Mouse (Mus musculus): ENCODE measurements around the gene Afmid. TPM values are rescaled to one million over a fixed set of nuclear protein-coding genes. Genes with fewer than 3 reads are reported as not detected.
A peak's percentile ranks its signal among the peaks of the same experiment; 100 is the strongest.

Gene Afmid
- polyA plus RNA-seq, 1 experiment from 2014 or later = 5.8 TPM

- H3K27ac ChIP-seq (replicated peaks) = no peak overlapping the region
- H3K27me3 ChIP-seq = no peaks in the 10 kb centered on the region
- no peak overlapping the region for H3K4me3 ChIP-seq (replicated peaks)
- no peaks in the 10 kb centered on the region for H3K9me3 ChIP-seq (replicated peaks)
- no peak for ATAC-seq (ENCODE audit: insufficient number of reproducible peaks, low FRiP score, low TSS enrichment, low read depth)
- H3K9ac ChIP-seq = no peak overlapping the region
- no peaks in the 10 kb centered on the region for H3K36me3 ChIP-seq
- H3K4me1 ChIP-seq = peaks cover 45% of the 10 kb centered on the region
- H3K4me2 ChIP-seq (replicated peaks) = no peak overlapping the region
- 81% methylated on average over 6 of the region's 6 CpGs for WGBS
These were observed 55.2 kb downstream of the Afmid start for GRCm38 (mm10) chr11:117880977-117881358.

- H3K4me2 ChIP-seq (replicated peaks) = no peak overlapping the region
- ATAC-seq (ENCODE audit: insufficient number of reproducible peaks, low FRiP score, low TSS enrichment, low read depth) = no peak
- peak overlapping the region; percentile 44 for H3K27ac ChIP-seq (replicated peaks)
- H3K4me3 ChIP-seq (replicated peaks) = no peak overlapping the region
- 11% methylated on average over 8 of the region's 8 CpGs for WGBS
- no peak overlapping the region for H3K9ac ChIP-seq
- peaks cover 45% of the 10 kb centered on the region for H3K4me1 ChIP-seq
- H3K27me3 ChIP-seq = 0 out of 2 replicates have a peak, but pooled peaks cover 3% of the 10 kb centered on the region
- H3K9me3 ChIP-seq (replicated peaks) = no peaks in the 10 kb centered on the region
- no peaks in the 10 kb centered on the region for H3K36me3 ChIP-seq
These were observed 56.1 kb downstream of the Afmid start for GRCm38 (mm10) chr11:117881787-117882186.

- Histone ChIP-seq H3K9ac (no peak overlapping the region), H3K27me3 (0 out of 2 replicates have a peak, but pooled peaks cover 3% of the 10 kb centered on the region), H3K4me3 (replicated peaks) (no peak overlapping the region), H3K4me2 (replicated peaks) (no peak overlapping the region), H3K27ac (replicated peaks) (peak overlapping the region; percentile 44; the same call in 1 of the 2 replicates), H3K4me1 (peaks cover 45% of the 10 kb centered on the region), H3K9me3 (replicated peaks) (no peaks in the 10 kb centered on the region), H3K36me3 (no peaks in the 10 kb centered on the region)
- no peak for ATAC-seq (ENCODE audit: insufficient number of reproducible peaks, low FRiP score, low TSS enrichment, low read depth)
- WGBS = 87% methylated on average over 1 of the region's 1 CpGs
These were observed 56.5 kb downstream of the Afmid start for GRCm38 (mm10) chr11:117882208-117882607.

- H3K27ac ChIP-seq (replicated peaks) = no peak overlapping the region
- WGBS = 61% methylated on average over 5 of the region's 5 CpGs
- H3K4me1 ChIP-seq = peaks cover 56% of the 10 kb centered on the region
- no peak overlapping the region for H3K4me3 ChIP-seq (replicated peaks)
- ATAC-seq (ENCODE audit: insufficient number of reproducible peaks, low FRiP score, low TSS enrichment, low read depth) = no peak
- peaks cover 13% of the 10 kb centered on the region; the same call in 1 of the 2 replicates for H3K27me3 ChIP-seq
- H3K9me3 ChIP-seq (replicated peaks) = no peaks in the 10 kb centered on the region
- H3K9ac ChIP-seq = no peak overlapping the region
- H3K4me2 ChIP-seq (replicated peaks) = no peak overlapping the region
- no peaks in the 10 kb centered on the region for H3K36me3 ChIP-seq
These were observed 60.3 kb downstream of the Afmid start for GRCm38 (mm10) chr11:117886000-117886399.

GRCm38 (mm10) chr11:117888168-117888852 lies 62.6 kb downstream of the Afmid start:
- Histone ChIP-seq H3K27ac (replicated peaks) (0 out of 2 replicates have a peak overlapping the region, but pooled peaks have one; percentile 34), H3K9me3 (replicated peaks) (no peaks in the 10 kb centered on the region), H3K27me3 (peaks cover 18% of the 10 kb centered on the region; the same call in 1 of the 2 replicates), H3K4me3 (replicated peaks) (peak overlapping the region; percentile 30; the same call in 1 of the 2 replicates), H3K4me1 (peaks cover 37% of the 10 kb centered on the region), H3K4me2 (replicated peaks) (peak overlapping the region; percentile 54), H3K9ac (peak overlapping the region; percentile 12; the same call in 1 of the 2 replicates), H3K36me3 (no peaks in the 10 kb centered on the region)
- ATAC-seq (ENCODE audit: insufficient number of reproducible peaks, low FRiP score, low TSS enrichment, low read depth) = no peak
- WGBS = 16% methylated on average over 20 of the region's 20 CpGs

- H3K27ac ChIP-seq (replicated peaks) = peak overlapping the region; percentile 45
- peak; percentile 34 for ATAC-seq (ENCODE audit: insufficient number of reproducible peaks, low FRiP score, low TSS enrichment, low read depth)
- H3K4me3 ChIP-seq (replicated peaks) = peak overlapping the region; percentile 30
- H3K27me3 ChIP-seq = peaks cover 18% of the 10 kb centered on the region; the same call in 1 of the 2 replicates
- peak overlapping the region; percentile 54 for H3K4me2 ChIP-seq (replicated peaks)
- WGBS = 3% methylated on average over 33 of the region's 33 CpGs
- peaks cover 32% of the 10 kb centered on the region for H3K4me1 ChIP-seq
- H3K9ac ChIP-seq = peak overlapping the region; percentile 12; the same call in 1 of the 2 replicates
- no peaks in the 10 kb centered on the region for H3K36me3 ChIP-seq
- H3K9me3 ChIP-seq (replicated peaks) = no peaks in the 10 kb centered on the region
These were observed 63.4 kb downstream of the Afmid start for GRCm38 (mm10) chr11:117888853-117889822.

Other genes starting within 250 kb of the Afmid start
- 17.1 and 17.3 TPM in 2 replicates for gene Tnrc6c, start 171.6 kb upstream of the Afmid start, polyA plus RNA-seq (2015; fragmentation: Nextera tagmentation; extraction: Ambion mirVana)
- gene Tmc8, start 43.8 kb upstream of the Afmid start, polyA plus RNA-seq (2015; fragmentation: Nextera tagmentation; extraction: Ambion mirVana) = 0.94 and 1.1 TPM in 2 replicates
- gene Tmc6, start 43.7 kb upstream of the Afmid start, polyA plus RNA-seq (2015; fragmentation: Nextera tagmentation; extraction: Ambion mirVana) = 23.2 and 25.3 TPM in 2 replicates
- gene 6030468B19Rik, start 28.3 kb upstream of the Afmid start, polyA plus RNA-seq (2015; fragmentation: Nextera tagmentation; extraction: Ambion mirVana) = 0.25 TPM in 1 of 2 replicates, not detected in the other
- 0.60 and 0.76 TPM in 2 replicates for gene Gm20708, start 16.3 kb upstream of the Afmid start, polyA plus RNA-seq (2015; fragmentation: Nextera tagmentation; extraction: Ambion mirVana)
- 76.1 and 79.6 TPM in 2 replicates for gene Syngr2, start 16.3 kb upstream of the Afmid start, polyA plus RNA-seq (2015; fragmentation: Nextera tagmentation; extraction: Ambion mirVana)
- gene Tk1, start 168 bp downstream of the Afmid start, polyA plus RNA-seq (2015; fragmentation: Nextera tagmentation; extraction: Ambion mirVana) = 115 and 124 TPM in 2 replicates
- gene Birc5, start 23.3 kb downstream of the Afmid start, polyA plus RNA-seq (2015; fragmentation: Nextera tagmentation; extraction: Ambion mirVana) = 225 and 239 TPM in 2 replicates
- gene Tmem235, start 34.8 kb downstream of the Afmid start, polyA plus RNA-seq (2015; fragmentation: Nextera tagmentation; extraction: Ambion mirVana) = not detected in 2 replicates
- gene Tha1, start 47.6 kb downstream of the Afmid start, polyA plus RNA-seq (2015; fragmentation: Nextera tagmentation; extraction: Ambion mirVana) = 4.7 and 4.9 TPM in 2 replicates
- 20.8 and 21.2 TPM in 2 replicates for gene Socs3, start 144.1 kb downstream of the Afmid start, polyA plus RNA-seq (2015; fragmentation: Nextera tagmentation; extraction: Ambion mirVana)
- gene Pgs1, start 160.4 kb downstream of the Afmid start, polyA plus RNA-seq (2015; fragmentation: Nextera tagmentation; extraction: Ambion mirVana) = 39.9 and 41.2 TPM in 2 replicates

All from embryonic facial prominence, embryonic 15.5 days (tissue).